Mouse (Mus musculus) embryo, embryonic 9.5 days (tissue): ENCODE measurements at regions not wholly inside any gene's neighbourhood (a gene's known extent, or its start where the extent isn't known, plus 50 kb on each side); places are given as distances from the start of the nearest gene placed in this dataset.

Source experiments
- DNase-seq: peaks from one replicate; pipeline ENCODE4 v3.0.0-alpha.2; 2017; ENCODE audit errors: extremely low spot score

DNA sequence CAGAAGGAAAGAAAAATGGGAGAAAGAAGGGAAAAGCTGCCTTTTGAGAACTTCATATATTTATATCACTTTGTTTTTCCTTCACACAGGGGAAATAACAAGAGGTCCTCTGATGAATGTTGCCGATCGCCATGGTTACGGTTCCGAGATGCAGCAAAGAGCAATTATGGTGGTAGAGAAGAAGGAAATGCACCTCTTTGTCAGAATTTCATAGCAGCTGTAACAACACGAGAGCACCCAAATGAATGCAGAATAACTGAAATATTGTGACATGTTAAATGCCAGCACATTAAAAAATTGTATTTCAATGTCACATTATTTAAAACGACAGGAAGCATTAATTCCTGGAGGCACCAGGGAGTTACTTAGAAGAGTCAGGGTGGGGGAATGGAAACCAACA, 279.4 kb downstream of the Mctp2 start:
- DNase-seq: no peak

- no peak for DNase-seq
Measured at GRCm38 (mm10) chr7:72009115-72009514, 297.3 kb downstream of the Mctp2 start.

- no peak for DNase-seq
Measured at GRCm38 (mm10) chr7:72004311-72004710, 302.1 kb downstream of the Mctp2 start.

- DNase-seq: no peak
Measured at GRCm38 (mm10) chr7:71992526-71992925, 313.9 kb downstream of the Mctp2 start.

DNA sequence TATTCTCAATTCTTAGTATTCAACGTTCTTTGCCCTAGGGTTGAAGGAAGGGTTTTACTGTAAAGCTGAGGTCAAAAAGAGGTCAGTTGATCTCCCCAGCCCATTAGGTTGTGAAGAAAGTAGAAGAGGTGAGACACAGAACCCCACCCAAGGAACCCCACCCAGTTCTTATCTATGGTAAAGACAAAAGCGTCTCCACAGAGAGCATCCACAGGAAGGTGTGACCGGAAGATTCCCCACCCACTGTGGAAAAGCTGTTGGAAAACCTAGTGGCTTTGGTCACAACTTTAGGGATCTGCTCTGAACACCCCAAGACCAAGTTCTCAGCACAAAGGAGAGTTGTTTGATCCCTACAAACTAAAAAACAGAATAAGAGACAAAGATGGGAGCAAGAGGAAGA, 314.6 kb downstream of the Mctp2 start:
- DNase-seq: no peak

DNA sequence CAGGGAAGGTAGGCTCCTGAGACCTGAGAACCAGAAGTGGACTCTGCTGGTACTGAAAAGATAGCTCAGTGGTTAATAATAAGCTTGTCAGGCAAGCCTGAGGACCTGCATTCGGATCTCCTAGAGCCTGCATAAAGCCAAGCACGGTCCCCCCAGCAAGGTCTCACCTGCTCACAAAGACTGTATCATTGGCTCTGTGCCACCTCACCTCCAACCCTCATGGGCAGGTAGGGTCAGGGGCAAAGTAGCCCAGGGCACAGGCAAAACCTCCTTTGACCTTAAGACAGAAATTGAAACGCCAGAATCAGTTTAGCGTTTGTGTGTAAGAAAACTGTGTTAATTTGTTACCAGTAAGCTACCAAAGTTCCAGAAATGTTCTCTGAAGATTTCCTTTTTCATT, 315.2 kb downstream of the Mctp2 start:
- no peak for DNase-seq

DNA sequence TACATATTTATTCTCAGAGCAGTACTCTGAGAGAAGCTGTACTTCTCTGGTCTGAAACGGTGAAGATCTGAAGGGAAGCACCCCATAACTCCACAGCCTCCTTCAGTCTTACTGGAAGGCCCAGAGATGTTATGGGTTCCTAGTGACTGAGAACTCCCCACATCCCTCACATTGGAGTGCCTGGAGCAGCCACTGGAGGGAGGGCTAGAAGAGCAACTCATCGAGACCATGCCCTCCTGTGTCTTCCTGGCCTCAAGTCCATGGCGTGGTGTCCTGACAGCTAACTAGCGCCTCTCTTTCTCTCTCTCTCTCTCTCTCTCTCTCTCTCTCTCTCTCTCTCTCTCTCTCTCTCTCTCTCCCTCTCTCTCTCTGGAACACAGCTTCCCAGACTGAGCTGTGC, 340.4 kb downstream of the Mctp2 start:
- DNase-seq: no peak

DNA sequence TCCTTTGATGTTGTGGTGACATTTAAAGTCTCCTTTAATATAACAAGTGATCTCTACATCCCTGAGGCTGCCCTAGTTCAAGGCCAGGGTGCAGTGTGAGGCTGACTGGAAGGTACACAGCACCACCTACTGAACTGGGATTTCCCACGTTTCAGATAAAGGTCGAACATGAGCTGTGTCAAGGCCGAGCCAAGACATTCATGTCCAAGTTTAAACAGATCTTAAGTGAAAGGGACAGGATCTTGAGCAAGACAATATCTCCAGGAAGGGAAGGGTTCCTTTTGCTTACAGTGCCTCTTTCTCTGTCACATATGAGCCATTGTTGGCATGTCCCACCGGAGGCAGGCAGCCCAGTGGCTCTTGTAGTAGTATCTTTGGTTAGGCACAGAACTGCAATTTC, 343.0 kb downstream of the Mctp2 start:
- no peak for DNase-seq

GRCm38 (mm10) chr7:71962851-71963250, 343.6 kb downstream of the Mctp2 start:
- DNase-seq: no peak

DNA sequence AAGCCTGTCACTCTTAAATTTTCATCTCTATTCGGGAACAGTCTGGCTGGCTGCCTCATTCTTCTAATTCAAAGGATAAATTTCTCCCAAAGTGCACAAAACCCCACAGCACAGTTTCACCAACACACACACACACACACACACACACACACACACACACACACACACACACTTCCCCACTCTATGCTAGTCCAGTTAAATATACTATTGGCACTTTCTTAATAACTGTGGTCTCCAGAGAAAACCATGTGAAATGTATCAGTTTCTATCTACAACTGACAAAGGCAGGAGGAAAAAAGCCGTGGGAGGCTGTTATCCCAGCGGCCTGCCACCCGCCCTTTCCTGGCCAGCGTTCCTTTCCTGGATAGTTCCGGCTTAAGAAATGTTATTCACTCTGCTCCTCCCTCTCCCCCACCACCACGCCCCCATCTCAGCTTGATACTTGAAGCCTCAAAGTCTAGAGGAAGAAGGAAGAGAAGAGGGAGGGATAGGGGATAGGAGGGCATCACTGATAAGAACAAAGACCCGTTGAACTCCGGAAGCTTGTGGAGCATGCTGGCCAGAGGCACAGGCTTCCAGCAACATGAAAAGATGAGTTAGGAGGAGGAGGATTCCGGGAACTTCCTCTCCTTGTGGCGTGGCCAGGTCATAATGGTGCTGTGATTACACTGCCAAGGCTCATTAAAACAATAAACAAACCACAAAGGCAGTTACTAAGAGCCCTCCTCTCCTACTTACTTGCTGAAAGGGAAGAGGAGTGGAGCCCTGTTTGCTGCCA, 345.8 kb downstream of the Mctp2 start:
- DNase-seq: peak; percentile 79

GRCm38 (mm10) chr7:71946548-71946947, 359.9 kb downstream of the Mctp2 start:
- DNase-seq: no peak

DNA sequence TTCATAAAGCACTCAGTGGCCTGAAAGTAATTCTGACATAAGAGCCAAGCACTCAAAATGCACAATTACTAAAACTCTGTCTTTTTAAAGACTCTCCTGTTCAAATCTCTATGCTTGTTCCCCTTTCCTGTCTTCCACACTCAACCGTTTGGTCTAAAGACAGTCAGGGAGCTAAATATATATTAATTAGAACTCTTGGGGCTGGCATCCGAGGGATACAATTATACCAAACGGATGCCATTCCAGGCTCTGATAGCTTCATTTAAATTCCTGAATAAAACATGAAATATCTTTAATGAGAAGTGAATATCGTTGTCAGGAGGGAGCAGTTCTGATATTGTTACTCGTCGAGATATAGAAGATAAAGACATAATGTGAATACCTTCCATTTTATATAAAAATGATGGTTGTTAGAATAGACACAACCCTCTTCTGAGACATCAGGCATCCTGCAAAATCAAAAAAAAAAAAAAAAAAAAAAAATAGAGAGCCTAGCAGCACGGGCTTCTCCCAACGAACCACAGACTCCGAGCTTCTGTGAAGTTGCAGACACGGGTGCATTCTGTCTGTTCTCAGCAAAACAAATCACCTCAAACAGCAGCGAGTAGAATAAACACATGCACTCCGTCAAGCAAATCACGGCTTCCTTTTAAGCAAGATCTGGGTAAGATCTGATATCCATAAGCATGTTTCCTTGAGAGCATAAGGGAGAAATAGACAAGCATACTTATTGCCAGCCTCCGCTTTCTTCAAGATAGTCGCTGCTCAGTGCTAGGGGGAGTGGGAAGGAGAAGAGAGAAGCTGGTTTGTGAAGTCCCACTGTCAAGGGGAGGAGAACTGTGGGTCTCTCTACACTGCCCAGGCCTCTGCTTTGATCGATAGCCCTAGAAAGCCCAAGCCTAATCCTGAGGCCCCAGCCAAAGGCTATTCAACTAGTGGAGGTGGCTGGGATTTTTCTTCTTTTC, 363.0 kb downstream of the Mctp2 start:
- no peak for DNase-seq

GRCm38 (mm10) chr7:71937731-71938130, 368.7 kb downstream of the Mctp2 start:
- DNase-seq: no peak

DNA sequence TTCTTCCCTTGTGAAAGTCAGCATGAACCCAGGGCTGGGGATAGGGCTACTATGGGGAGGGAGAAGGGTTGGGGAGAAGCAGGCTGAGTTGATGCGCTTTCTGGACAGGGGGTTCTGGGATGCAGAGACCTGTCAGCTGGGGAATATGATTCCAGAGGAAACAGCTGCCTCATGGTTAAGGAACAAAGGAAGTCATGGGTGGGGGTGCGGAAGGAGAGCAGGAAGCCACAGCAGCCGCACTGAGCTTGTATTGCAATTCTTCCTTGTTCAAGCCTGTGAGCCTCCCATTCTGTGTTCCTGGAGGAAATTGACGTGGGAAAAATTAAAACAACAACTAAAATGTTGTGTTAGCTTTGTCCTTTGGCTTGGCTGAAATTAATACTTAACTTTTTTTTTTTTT, 369.7 kb downstream of the Mctp2 start:
- DNase-seq: no peak
